Mouse (Mus musculus) megakaryocyte, embryonic 14.5 days (primary cell): ENCODE results near the gene Gna12.

ENCODE experiments used
- FLI1 ChIP-seq: IDR thresholded peaks from 2 replicates; pipeline ENCODE4 v1.6.1; 2012; ENCODE audit warnings: low read length, inconsistent platforms, mixed read lengths
- GATA1 ChIP-seq: IDR thresholded peaks from 3 replicates; pipeline ENCODE4 v1.6.1; 2012; ENCODE audit warnings: mixed read lengths, low read length, inconsistent platforms, borderline replicate concordance

DNA sequence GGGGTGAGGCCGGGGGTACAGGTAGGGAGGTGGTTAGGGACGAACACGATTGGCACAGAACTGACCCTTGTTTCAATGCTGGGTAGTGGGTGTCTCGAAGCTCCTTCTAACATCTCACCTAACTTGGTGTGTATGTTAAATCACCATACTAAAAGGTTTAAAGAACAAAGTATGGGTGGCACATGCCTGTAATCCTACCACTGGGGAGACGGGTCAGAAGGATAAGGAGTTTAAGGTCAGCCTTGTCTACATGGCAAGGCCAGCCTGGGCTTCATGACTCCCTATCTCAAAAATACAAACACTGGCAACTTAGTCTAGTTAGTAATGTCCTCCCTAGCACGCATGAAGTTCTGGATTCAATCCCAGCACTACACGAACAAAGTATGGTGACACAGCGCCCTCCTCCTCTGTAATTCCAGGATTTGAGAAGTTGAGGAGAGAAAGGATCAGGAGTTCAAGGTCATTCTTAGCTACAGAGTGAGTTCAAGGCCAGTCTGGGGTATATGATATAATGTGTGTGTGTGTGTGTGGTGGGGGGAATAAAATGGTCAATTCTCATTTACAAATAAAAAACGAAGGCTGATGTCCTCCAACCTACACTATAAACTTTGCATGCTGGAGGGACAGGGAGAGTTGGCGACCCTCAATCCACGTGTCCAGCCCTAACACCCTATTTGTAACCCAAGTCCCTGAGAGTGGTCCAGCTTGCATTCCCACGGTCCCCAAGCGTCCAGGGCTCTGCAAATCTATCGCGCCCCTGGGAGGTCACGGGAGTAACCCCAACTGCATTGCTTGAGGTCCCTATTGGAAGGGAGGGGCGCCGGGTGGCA, 935 bp downstream of the Gna12 start:
- no peak for TF ChIP-seq FLI1
- no peak for TF ChIP-seq GATA1
